Mouse (Mus musculus): ENCODE measurements at regions not wholly inside any gene's neighbourhood (a gene's known extent, or its start where the extent isn't known, plus 50 kb on each side); places are given as distances from the start of the nearest gene placed in this dataset.

DNA sequence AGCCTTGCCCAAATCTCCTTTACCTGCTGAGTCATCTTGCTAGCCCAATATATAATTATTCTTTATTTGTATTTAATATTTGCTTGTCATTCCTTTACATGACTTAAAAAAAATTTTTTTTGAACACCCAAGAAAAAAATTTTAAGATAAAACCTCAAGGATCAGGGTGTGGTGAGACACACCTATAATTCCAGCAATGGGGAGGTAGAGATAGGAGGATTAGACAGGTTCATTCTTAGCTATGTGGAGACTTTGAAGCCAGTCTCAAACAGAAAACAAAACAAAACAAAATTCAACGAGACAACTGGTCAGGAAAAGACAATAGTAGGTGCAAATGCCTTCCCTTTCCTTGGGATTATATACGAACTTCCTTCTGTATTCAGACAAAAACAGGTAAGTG, 68.4 kb upstream of the Ppp2r5a start:
- TF ChIP-seq CTCF (IDR thresholded peaks at IDR 0.05; ENCODE audit: low read depth, low read length) (no peak), POLR2A (IDR thresholded peaks at IDR 0.05; ENCODE audit: extremely low read depth, insufficient read depth, low read length) (no peak)

All from liver, adult 2 months (tissue).